Mouse (Mus musculus) neural tube, embryonic 11.5 days (tissue): ENCODE data around the gene Fpgs. TPM values are rescaled to one million over a fixed set of nuclear protein-coding genes. Genes with fewer than 3 reads are reported as not detected.

ENCODE experiments used
- ATAC-seq: fragments of 200-750 bp; cut with Nextera tagmentation; 2 replicates; pipeline ENCODE4 v1.8.0; 2017; ENCODE audit warnings: moderate number of reproducible peaks, mild to moderate bottlenecking, moderate TSS enrichment, moderate library complexity; ENCODE audit not compliant: insufficient read depth, low FRiP score, low TSS enrichment
- DNase-seq: peaks from one replicate; pipeline ENCODE4 v3.0.0-alpha.2; 2015; ENCODE audit warnings: low spot score
- H3K27ac ChIP-seq: fragments of 300-500 bp; sonication (generic); 2 replicates; pipeline ENCODE4 v1.5.1; 2014; ENCODE audit warnings: low read depth, mild to moderate bottlenecking, low read length
- H3K27me3 ChIP-seq: fragments of 300-500 bp; sonication (generic); 2 replicates; pipeline ENCODE4 v1.6.1; 2014; ENCODE audit warnings: mild to moderate bottlenecking, low read length, mixed read lengths; ENCODE audit not compliant: control insufficient read depth, insufficient read depth
- H3K36me3 ChIP-seq: fragments of 300-500 bp; sonication (generic); 2 replicates; pipeline ENCODE4 v1.6.1; 2014; ENCODE audit warnings: mild to moderate bottlenecking, low read length, moderate library complexity, mixed read lengths; ENCODE audit not compliant: control insufficient read depth, insufficient read depth
- H3K4me1 ChIP-seq: fragments of 300-500 bp; sonication (generic); 2 replicates; pipeline ENCODE4 v1.6.1; 2014; ENCODE audit warnings: low read length, mixed read lengths; ENCODE audit not compliant: control insufficient read depth, insufficient read depth
- H3K4me2 ChIP-seq: fragments of 300-500 bp; sonication (generic); 2 replicates; pipeline ENCODE4 v1.6.1; 2014; ENCODE audit warnings: low read depth, mild to moderate bottlenecking, moderate library complexity
- H3K4me3 ChIP-seq: fragments of 300-500 bp; sonication (generic); 2 replicates; pipeline ENCODE4 v1.5.1; 2014; ENCODE audit warnings: low read depth, low read length
- H3K9ac ChIP-seq: fragments of 300-500 bp; sonication (generic); 2 replicates; pipeline ENCODE4 v1.6.1; 2014; ENCODE audit warnings: mild to moderate bottlenecking, low read length
- H3K9me3 ChIP-seq: fragments of 300-500 bp; sonication (generic); 2 replicates; pipeline ENCODE4 v1.6.1; 2016; ENCODE audit warnings: low read length; ENCODE audit not compliant: control insufficient read depth
- WGBS: fragments of 180-500 bp; shearing (Covaris S2); extraction: QIAGEN DNeasy Blood & Tissue Kit; methylation state at CpG from one replicate; pipeline ENCODE4 v1.1.7; 2014; 5-methylcytosine and 5-hydroxymethylcytosine counted together
- polyA plus RNA-seq: library from polyadenylated mRNA; unstranded; fragments of >200 nt; fragmentation: Nextera tagmentation; extraction: Ambion mirVana; gene quantifications from 2 replicates; pipeline ENCODE4 v1.2.1, GENCODE M21; 2014

The Fpgs gene
- polyA plus RNA-seq, 1 experiment from 2014 or later: 19.4 TPM

DNA sequence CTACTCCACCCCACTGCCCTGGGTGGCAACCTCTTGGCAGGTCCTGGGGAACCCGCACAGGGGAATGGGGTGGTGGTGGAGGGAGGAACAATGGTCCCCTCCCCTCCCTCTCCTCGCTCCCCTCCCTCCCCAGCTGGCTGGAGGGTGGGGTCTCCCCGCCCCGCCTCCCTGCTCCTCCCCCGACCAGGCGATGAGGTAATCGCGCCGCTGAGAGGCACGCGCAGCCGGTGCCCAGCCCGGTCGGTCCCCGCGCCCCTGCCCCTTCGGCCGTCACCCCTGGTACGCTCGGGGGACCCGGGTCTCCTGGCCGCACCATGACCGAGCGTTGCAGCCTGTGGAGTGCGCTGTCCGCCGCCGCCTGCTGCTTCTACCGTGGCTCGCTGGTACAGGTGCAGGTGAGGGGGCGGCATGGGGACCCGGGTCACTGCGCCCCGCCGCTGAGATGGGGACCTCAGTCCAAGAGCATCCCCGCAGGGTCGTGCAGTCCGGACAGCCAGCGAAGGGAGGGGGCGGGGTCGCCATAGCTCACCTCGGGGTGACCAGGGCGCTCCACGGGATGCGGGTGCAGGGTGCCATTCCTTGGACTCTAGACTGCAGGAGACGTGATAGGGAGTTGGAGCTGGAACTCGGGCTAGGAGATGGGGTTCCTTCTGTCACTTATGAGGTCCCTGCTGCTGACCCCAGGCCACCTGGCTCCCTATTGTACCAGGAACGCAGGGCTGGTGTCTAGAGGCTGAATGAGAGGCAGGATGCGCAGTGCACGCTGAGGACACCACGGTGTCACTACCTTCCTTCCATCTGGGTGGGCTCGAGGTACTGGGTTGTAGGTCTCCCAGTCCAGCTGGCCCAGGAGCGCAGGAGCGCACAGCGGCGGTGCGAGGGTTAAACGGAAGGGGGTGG, 37.6 kb upstream of the Fpgs start:
- Histone ChIP-seq H3K9me3 (no peaks in the 10 kb centered on the region), H3K27ac (peak overlapping the region; percentile 70), H3K4me3 (peak overlapping the region; percentile 69), H3K4me2 (peak overlapping the region; percentile 94), H3K4me1 (peaks cover 8% of the 10 kb centered on the region; the same call in 1 of the 2 replicates), H3K27me3 (peaks cover 8% of the 10 kb centered on the region; the same call in 1 of the 2 replicates), H3K36me3 (no peaks in the 10 kb centered on the region; the same call in 1 of the 2 replicates), H3K9ac (peak overlapping the region; percentile 71)
- peak; percentile 79 for DNase-seq
- peak; percentile 46 for ATAC-seq
- 2% methylated on average over 54 of the region's 58 CpGs for WGBS

- Histone ChIP-seq H3K9ac (peak within 1 kb of the TSS; percentile 71), H3K4me3 (peak within 1 kb of the TSS; percentile 69), H3K27me3 (peaks cover 8% of the 10 kb centered on the region; the same call in 1 of the 2 replicates), H3K4me2 (peak within 1 kb of the TSS; percentile 94), H3K27ac (peak within 1 kb of the TSS; percentile 70), H3K4me1 (peaks cover 8% of the 10 kb centered on the region; the same call in 1 of the 2 replicates), H3K36me3 (no peaks in the 10 kb centered on the region; the same call in 1 of the 2 replicates), H3K9me3 (no peaks in the 10 kb centered on the region)
- DNase-seq (no peak), ATAC-seq (no peak)
- WGBS: 9% methylated on average over 8 of the region's 11 CpGs
Observed at GRCm38 (mm10) chr2:32740916-32741272, 36.9 kb upstream of the Fpgs start, which contains the start of gene 6330409D20Rik. 6330409D20Rik (minus strand) TSS chr2:32741016.

GRCm38 (mm10) chr2:32739311-32739710, 35.4 kb upstream of the Fpgs start:
- Histone ChIP-seq H3K36me3 (no peaks in the 10 kb centered on the region), H3K9me3 (no peaks in the 10 kb centered on the region), H3K27ac (no peak overlapping the region), H3K27me3 (peaks cover 8% of the 10 kb centered on the region; the same call in 1 of the 2 replicates), H3K4me3 (no peak overlapping the region), H3K4me1 (peaks cover 8% of the 10 kb centered on the region; the same call in 1 of the 2 replicates), H3K4me2 (no peak overlapping the region), H3K9ac (no peak overlapping the region)
- DNase-seq (no peak), ATAC-seq (no peak)
- 73% methylated on average over 4 of the region's 4 CpGs for WGBS

DNA sequence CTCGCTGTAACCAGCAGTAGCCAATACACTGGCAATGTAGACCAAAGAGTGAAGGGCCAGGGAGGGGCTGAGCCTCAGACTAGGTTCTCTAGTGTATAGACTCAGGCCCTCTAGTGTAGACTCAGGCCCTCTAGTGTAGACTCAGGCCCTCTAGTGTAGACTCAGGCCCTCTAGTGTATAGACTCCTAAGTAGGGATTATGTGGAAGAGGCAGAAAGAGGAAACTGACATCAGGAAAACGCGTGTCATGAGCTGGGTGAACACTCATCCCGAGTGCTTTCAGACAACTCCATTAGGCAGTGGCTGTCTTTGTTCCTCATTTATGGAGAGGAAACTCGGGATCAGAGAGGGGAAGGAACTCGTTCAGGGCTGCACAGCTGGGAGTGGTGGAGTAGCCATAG, 33.1 kb upstream of the Fpgs start:
- Histone ChIP-seq H3K27me3 (peaks cover 8% of the 10 kb centered on the region; the same call in 1 of the 2 replicates), H3K4me3 (no peak overlapping the region), H3K9me3 (no peaks in the 10 kb centered on the region), H3K36me3 (no peaks in the 10 kb centered on the region), H3K9ac (no peak overlapping the region), H3K4me2 (no peak overlapping the region), H3K27ac (no peak overlapping the region), H3K4me1 (peaks cover 7% of the 10 kb centered on the region)
- DNase-seq: no peak
- ATAC-seq: no peak
- 58% methylated on average over 6 of the region's 6 CpGs for WGBS

DNA sequence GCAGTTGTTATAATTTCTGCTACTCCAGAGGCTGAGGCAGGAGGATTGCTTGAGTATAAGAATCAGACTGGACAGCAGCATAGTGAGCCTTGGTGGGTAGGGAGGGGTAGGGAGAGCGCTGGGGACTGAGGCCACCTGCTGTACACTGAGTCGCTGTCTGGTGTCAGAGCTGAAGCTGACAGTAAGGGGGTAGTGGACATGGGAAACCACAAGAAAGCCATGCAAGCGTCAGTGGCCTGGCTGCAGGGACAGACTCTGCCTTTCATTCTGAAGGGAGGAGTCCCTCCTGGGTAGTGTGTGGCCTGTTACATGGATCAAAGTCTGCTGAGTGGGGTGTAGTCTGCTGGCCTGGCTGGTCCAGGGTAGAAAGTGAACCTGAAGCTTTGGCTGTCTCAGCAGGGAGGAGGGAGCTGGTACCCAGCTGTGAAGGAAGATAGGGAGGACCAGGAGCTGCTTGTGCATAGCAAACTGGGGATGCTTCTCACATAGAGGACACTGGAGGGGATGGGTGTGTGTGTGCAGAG, 32.4 kb upstream of the Fpgs start:
- Histone ChIP-seq H3K4me3 (no peak overlapping the region), H3K36me3 (no peaks in the 10 kb centered on the region), H3K4me2 (no peak overlapping the region), H3K27me3 (0 out of 2 replicates have a peak, but pooled peaks cover 3% of the 10 kb centered on the region), H3K9me3 (no peaks in the 10 kb centered on the region), H3K4me1 (peaks cover 7% of the 10 kb centered on the region), H3K9ac (no peak overlapping the region), H3K27ac (no peak overlapping the region)
- DNase-seq (no peak), ATAC-seq (no peak)
- WGBS: 39% methylated on average over 3 of the region's 3 CpGs

- Histone ChIP-seq H3K4me1 (peaks cover 3% of the 10 kb centered on the region; the same call in 1 of the 2 replicates), H3K4me3 (no peak overlapping the region), H3K4me2 (no peak overlapping the region), H3K9me3 (no peaks in the 10 kb centered on the region), H3K9ac (no peak overlapping the region), H3K27ac (no peak overlapping the region), H3K27me3 (0 out of 2 replicates have a peak, but pooled peaks cover 3% of the 10 kb centered on the region), H3K36me3 (no peaks in the 10 kb centered on the region)
- WGBS: 67% methylated on average over 4 of the region's 4 CpGs
- DNase-seq (no peak), ATAC-seq (no peak)
Observed at GRCm38 (mm10) chr2:32734933-32735332, 31.0 kb upstream of the Fpgs start.

GRCm38 (mm10) chr2:32734480-32734879, 30.5 kb upstream of the Fpgs start:
- peaks cover 3% of the 10 kb centered on the region; the same call in 1 of the 2 replicates for H3K4me1 ChIP-seq
- no peak overlapping the region for H3K27ac ChIP-seq
- H3K27me3 ChIP-seq: no peaks in the 10 kb centered on the region
- ATAC-seq (no peak), DNase-seq (no peak)
- no peak overlapping the region for H3K4me2 ChIP-seq
- WGBS: 39% methylated on average over 4 of the region's 4 CpGs
- no peak overlapping the region for H3K9ac ChIP-seq
- H3K4me3 ChIP-seq: no peak overlapping the region
- no peaks in the 10 kb centered on the region for H3K36me3 ChIP-seq
- no peaks in the 10 kb centered on the region for H3K9me3 ChIP-seq

- Histone ChIP-seq H3K4me2 (no peak overlapping the region), H3K27me3 (no peaks in the 10 kb centered on the region), H3K4me1 (peaks cover 3% of the 10 kb centered on the region; the same call in 1 of the 2 replicates), H3K9ac (no peak overlapping the region), H3K27ac (no peak overlapping the region), H3K9me3 (no peaks in the 10 kb centered on the region), H3K36me3 (no peaks in the 10 kb centered on the region), H3K4me3 (no peak overlapping the region)
- WGBS: 81% methylated on average over 6 of the region's 6 CpGs
- ATAC-seq (no peak), DNase-seq (no peak)
Observed at GRCm38 (mm10) chr2:32732695-32733094, 28.8 kb upstream of the Fpgs start.
